In genomic region chr5:98470052-98470451, GRCm38 (mm10) we compare ENCODE assay signal across 22 mouse cellular contexts.
"Had no signal": no experiment of that assay in that cellular context is flagged by ENCODE, and none has a peak within 500 bp of the region (broad histone marks: within the 10 kb centered on the region; RNA-seq: fewer than 3 reads in every experiment).

No protein-coding gene starts in this region.

- H3K36me3 ChIP-seq: intestine, embryonic 15.5 days; kidney, embryonic 15.5 days; limb, embryonic 10.5 days; limb, embryonic 13.5 days; liver, embryonic 12.5 days; liver, embryonic 15.5 days; stomach, embryonic 15.5 days had no signal

- H3K27me3 ChIP-seq: intestine, embryonic 15.5 days; kidney, embryonic 15.5 days; limb, embryonic 13.5 days; liver, embryonic 12.5 days; liver, embryonic 15.5 days; stomach, embryonic 15.5 days had no signal

- H3K9me3 ChIP-seq: intestine, embryonic 15.5 days; kidney, embryonic 15.5 days; limb, embryonic 10.5 days; limb, embryonic 13.5 days; liver, embryonic 12.5 days; liver, embryonic 15.5 days; stomach, embryonic 15.5 days had no signal

- H3K4me1 ChIP-seq: intestine, embryonic 15.5 days; limb, embryonic 10.5 days; liver, embryonic 12.5 days; liver, embryonic 15.5 days; stomach, embryonic 15.5 days had no signal

- DNase-seq: kidney, adult 11 months; kidney, adult 8-10 months; kidney, postnatal 10 days; kidney, postnatal 36 days; liver; lung, adult 2 months; lung, postnatal 10 days; lung, postnatal 4 days; midbrain, embryonic 14.5 days; right cerebral cortex, postnatal 14 days; spleen, adult 18-20 months; thymus, adult 18-20 months; thymus, postnatal 14 days; thymus, postnatal 4 days had no signal

- H3K27ac ChIP-seq: intestine, embryonic 15.5 days; kidney, embryonic 15.5 days; limb, embryonic 10.5 days; limb, embryonic 13.5 days; liver, embryonic 12.5 days; liver, embryonic 15.5 days; stomach, embryonic 15.5 days had no signal

- ATAC-seq: intestine, embryonic 15.5 days; liver, embryonic 12.5 days had no signal

- H3K9ac ChIP-seq: intestine, embryonic 15.5 days; kidney, embryonic 15.5 days; limb, embryonic 13.5 days; liver, embryonic 12.5 days; liver, embryonic 15.5 days; stomach, embryonic 15.5 days had no signal

- H3K4me3 ChIP-seq: intestine, embryonic 15.5 days; kidney, embryonic 15.5 days; limb, embryonic 10.5 days; limb, embryonic 13.5 days; liver, embryonic 12.5 days; liver, embryonic 15.5 days; stomach, embryonic 15.5 days had no signal

- H3K4me2 ChIP-seq: intestine, embryonic 15.5 days; kidney, embryonic 15.5 days; limb, embryonic 13.5 days; liver, embryonic 12.5 days; liver, embryonic 15.5 days; midbrain, embryonic 11.5 days; stomach, embryonic 15.5 days had no signal
